21 mouse cellular contexts compared by ENCODE assay signal in genomic region chr19:38029292-38029691, GRCm38 (mm10). TPM values are rescaled to one million over a fixed set of nuclear protein-coding genes. Genes with fewer than 3 reads are reported as not detected.
DNase-seq lines count a peak whose midpoint lies in the region; ATAC-seq and TF ChIP-seq lines count a peak whose summit lies in the region.
"Had no signal": no experiment of that assay in that cellular context is flagged by ENCODE, and none has a peak within 500 bp of the region (broad histone marks: within the 10 kb centered on the region; RNA-seq: fewer than 3 reads in every experiment).

No protein-coding gene starts in this region.

- WGBS in heart, embryonic 16.5 days, result 81% methylated on average over 3 of the region's 3 CpGs
- 77% methylated on average over 3 of the region's 3 CpGs for WGBS in liver, postnatal 0 days (ENCODE audit: insufficient replicate concordance)
- WGBS in intestine, postnatal 0 days, result 67% methylated on average over 3 of the region's 3 CpGs
- WGBS in midbrain, embryonic 16.5 days, result 76% methylated on average over 3 of the region's 3 CpGs

- no peaks in the 10 kb centered on the region for H3K27me3 ChIP-seq in heart, embryonic 16.5 days (ENCODE audit: control insufficient read depth, insufficient read depth, low read length)
- H3K27me3 ChIP-seq in liver, postnatal 0 days (ENCODE audit: insufficient read depth, low read length), result no peaks in the 10 kb centered on the region
- H3K27me3 ChIP-seq in intestine, postnatal 0 days (replicated peaks; ENCODE audit: control insufficient read depth, insufficient read depth, low read length), result no peaks in the 10 kb centered on the region
- no peaks in the 10 kb centered on the region for H3K27me3 ChIP-seq in midbrain, embryonic 16.5 days (ENCODE audit: control insufficient read depth, insufficient read depth, low read depth, low read length)
- H3K27me3 ChIP-seq: forebrain, embryonic 15.5 days; liver, embryonic 15.5 days had no signal

- peak overlapping the region; percentile 30 for H3K27ac ChIP-seq in heart, embryonic 16.5 days (ENCODE audit: low read length)
- peak overlapping the region; percentile 78; the same call in 1 of the 2 replicates for H3K27ac ChIP-seq in liver, postnatal 0 days (ENCODE audit: low read depth)
- peak overlapping the region; percentile 68 for H3K27ac ChIP-seq in bone marrow macrophage, adult 2 months (ENCODE audit: insufficient read depth, low read depth, low read length)
- H3K27ac ChIP-seq in intestine, postnatal 0 days (ENCODE audit: low read depth, low read length), result peak overlapping the region; percentile 2
- no peak overlapping the region for H3K27ac ChIP-seq in midbrain, embryonic 16.5 days (ENCODE audit: low read length)
- H3K27ac ChIP-seq: forebrain, embryonic 15.5 days had no signal

- H3K4me2 ChIP-seq in heart, embryonic 16.5 days (ENCODE audit: low read depth, low read length), result no peak overlapping the region
- no peak overlapping the region for H3K4me2 ChIP-seq in liver, postnatal 0 days (ENCODE audit: low read depth, low read length)
- peak overlapping the region; percentile 3; the same call in 1 of the 2 replicates for H3K4me2 ChIP-seq in intestine, postnatal 0 days (replicated peaks; ENCODE audit: low read depth)
- H3K4me2 ChIP-seq in midbrain, embryonic 16.5 days (ENCODE audit: low read length), result no peak overlapping the region
- H3K4me2 ChIP-seq: forebrain, embryonic 15.5 days; liver, embryonic 15.5 days; midbrain, embryonic 11.5 days had no signal

- no peak for ATAC-seq in heart, embryonic 16.5 days (replicated peaks; ENCODE audit: extremely low read depth, insufficient read depth, low FRiP score)
- ATAC-seq in liver, postnatal 0 days, result no peak
- ATAC-seq in intestine, postnatal 0 days, result no peak
- no peak for ATAC-seq in midbrain, embryonic 16.5 days
- ATAC-seq: forebrain, embryonic 15.5 days; hindbrain, embryonic 16.5 days had no signal

- no peak for TF ChIP-seq CTCF in liver, postnatal 0 days (IDR thresholded peaks at IDR 0.05; ENCODE audit: low read depth)
- TF ChIP-seq CTCF in bone marrow macrophage, adult 2 months (IDR thresholded peaks at IDR 0.05; ENCODE audit: low read depth, low read length), result no peak
- TF ChIP-seq CTCF in intestine, postnatal 0 days (IDR thresholded peaks at IDR 0.05; ENCODE audit: low read depth), result no peak

- H3K4me1 ChIP-seq in heart, embryonic 16.5 days (ENCODE audit: control insufficient read depth, insufficient read depth, low read length), result peaks cover 35% of the 10 kb centered on the region
- H3K4me1 ChIP-seq in liver, postnatal 0 days (ENCODE audit: insufficient read depth), result peaks cover 44% of the 10 kb centered on the region
- peaks cover 71% of the 10 kb centered on the region for H3K4me1 ChIP-seq in bone marrow macrophage, adult 2 months (ENCODE audit: control insufficient read depth, insufficient read depth, low read length)
- peaks cover 20% of the 10 kb centered on the region for H3K4me1 ChIP-seq in intestine, postnatal 0 days (replicated peaks; ENCODE audit: control insufficient read depth, insufficient read depth, low read length)
- 0 out of 2 replicates have a peak, but pooled peaks cover 4% of the 10 kb centered on the region for H3K4me1 ChIP-seq in midbrain, embryonic 16.5 days (ENCODE audit: control insufficient read depth, insufficient read depth, low read length)

- no peak for TF ChIP-seq EP300 in liver, postnatal 0 days (IDR thresholded peaks at IDR 0.05; ENCODE audit: low read depth)

- no peaks in the 10 kb centered on the region for H3K9me3 ChIP-seq in heart, embryonic 16.5 days (replicated peaks; ENCODE audit: control insufficient read depth, low read length)
- H3K9me3 ChIP-seq in liver, postnatal 0 days (ENCODE audit: low read length), result no peaks in the 10 kb centered on the region
- H3K9me3 ChIP-seq in intestine, postnatal 0 days (ENCODE audit: control insufficient read depth), result no peaks in the 10 kb centered on the region
- H3K9me3 ChIP-seq in midbrain, embryonic 16.5 days (replicated peaks; ENCODE audit: control insufficient read depth, low read length, poor library complexity, severe bottlenecking), result no peaks in the 10 kb centered on the region
- H3K9me3 ChIP-seq: forebrain, embryonic 15.5 days; limb, embryonic 10.5 days; liver, embryonic 15.5 days had no signal

- no peak for DNase-seq in heart, postnatal 25 days (ENCODE audit: low spot score)
- no peak for DNase-seq in liver, postnatal 0 days
- DNase-seq in liver, result no peak
- no peak for DNase-seq in gastrocnemius, adult 18-20 months (ENCODE audit: low spot score)
- DNase-seq: B cell, adult 2 months; cerebellum, adult 11 months; cerebellum, postnatal 25 days; retina, postnatal 1 day; thymus, adult 18-20 months had no signal

- H3K4me3 ChIP-seq in heart, embryonic 16.5 days (ENCODE audit: low read length), result no peak overlapping the region
- no peak overlapping the region for H3K4me3 ChIP-seq in liver, postnatal 0 days (ENCODE audit: low read depth, low read length)
- H3K4me3 ChIP-seq in bone marrow macrophage, adult 2 months (ENCODE audit: insufficient read depth, low read length), result 0 out of 2 replicates have a peak overlapping the region, but pooled peaks have one; percentile 13
- no peak overlapping the region for H3K4me3 ChIP-seq in intestine, postnatal 0 days (ENCODE audit: low read depth, low read length)
- no peak overlapping the region for H3K4me3 ChIP-seq in midbrain, embryonic 16.5 days (ENCODE audit: low read depth, low read length)
- H3K4me3 ChIP-seq: erythroblast, embryonic 14.5 days; forebrain, embryonic 15.5 days; limb, embryonic 10.5 days; liver, embryonic 15.5 days had no signal

- no peak overlapping the region for H3K9ac ChIP-seq in heart, embryonic 16.5 days (ENCODE audit: low read length)
- H3K9ac ChIP-seq in liver, postnatal 0 days (replicated peaks), result no peak overlapping the region
- H3K9ac ChIP-seq in intestine, postnatal 0 days (ENCODE audit: low read depth, low read length), result no peak overlapping the region
- H3K9ac ChIP-seq in midbrain, embryonic 16.5 days (ENCODE audit: low read depth, low read length), result no peak overlapping the region
- H3K9ac ChIP-seq: forebrain, embryonic 15.5 days; liver, embryonic 15.5 days had no signal

- H3K36me3 ChIP-seq in heart, embryonic 16.5 days (ENCODE audit: control insufficient read depth, insufficient read depth), result no peaks in the 10 kb centered on the region
- H3K36me3 ChIP-seq in liver, postnatal 0 days (replicated peaks; ENCODE audit: insufficient read depth, low read length), result no peaks in the 10 kb centered on the region
- H3K36me3 ChIP-seq in intestine, postnatal 0 days (ENCODE audit: control insufficient read depth, insufficient read depth), result no peaks in the 10 kb centered on the region
- H3K36me3 ChIP-seq in midbrain, embryonic 16.5 days (ENCODE audit: control insufficient read depth, insufficient read depth, low read length), result no peaks in the 10 kb centered on the region
- H3K36me3 ChIP-seq: forebrain, embryonic 15.5 days; limb, embryonic 10.5 days; liver, embryonic 15.5 days had no signal

- TF ChIP-seq POLR2A in bone marrow macrophage, adult 2 months (IDR thresholded peaks at IDR 0.05; ENCODE audit: borderline replicate concordance, low read depth, low read length), result no peak

- intact Hi-C loops in heart, postnatal 25 days (cut with DNase I), result no loop called here

RNA-seq across cellular contexts. Expression of gene Myof, which starts 14.1 kb away (rescaled TPM):
- 5.5 and 6.7 TPM in 2 replicates for polyA plus RNA-seq in heart, embryonic 16.5 days (2015; fragmentation: Nextera tagmentation; extraction: Ambion mirVana)
- total RNA-seq in heart, postnatal 25 days (2021), result 10 to 100 TPM in 1 of 2 experiments, 1 to 10 TPM in 1; 9.5 to 10.3 TPM
- 1.6 and 1.7 TPM in 2 replicates for polyA plus RNA-seq in liver, postnatal 0 days (2015; fragmentation: Nextera tagmentation; extraction: Ambion mirVana)
- polyA plus RNA-seq in bone marrow macrophage, adult 2 months (2012; ENCODE audit: insufficient read depth, insufficient read length, missing spikeins), result 156 and 160 TPM in 2 replicates
- 5.9 and 6.6 TPM in 2 replicates for polyA plus RNA-seq in intestine, postnatal 0 days (2015; fragmentation: Nextera tagmentation; extraction: Ambion mirVana)
- polyA plus RNA-seq in midbrain, embryonic 16.5 days (2015; fragmentation: Nextera tagmentation; extraction: Ambion mirVana), result 1.4 and 1.9 TPM in 2 replicates
- total RNA-seq in gastrocnemius, adult 18-20 months (2021), result 1 to 10 TPM; 4.1 to 5.3 TPM
- polyA plus RNA-seq: erythroblast, embryonic 14.5 days had no signal

RNA-seq across cellular contexts. Expression of gene Cep55, which starts 25.5 kb away (rescaled TPM):
- 28.5 and 33.5 TPM in 2 replicates for polyA plus RNA-seq in heart, embryonic 16.5 days (2015; fragmentation: Nextera tagmentation; extraction: Ambion mirVana)
- total RNA-seq in heart, postnatal 25 days (2021), result under 1 TPM; 0.50 to 0.78 TPM
- polyA plus RNA-seq in liver, postnatal 0 days (2015; fragmentation: Nextera tagmentation; extraction: Ambion mirVana), result 3.0 and 3.3 TPM in 2 replicates
- 21.0 and 23.2 TPM in 2 replicates for polyA plus RNA-seq in bone marrow macrophage, adult 2 months (2012; ENCODE audit: insufficient read depth, insufficient read length, missing spikeins)
- 7.1 and 8.2 TPM in 2 replicates for polyA plus RNA-seq in intestine, postnatal 0 days (2015; fragmentation: Nextera tagmentation; extraction: Ambion mirVana)
- 2.8 and 4.1 TPM in 2 replicates for polyA plus RNA-seq in midbrain, embryonic 16.5 days (2015; fragmentation: Nextera tagmentation; extraction: Ambion mirVana)
- total RNA-seq in gastrocnemius, adult 18-20 months (2021), result not detected
- total RNA-seq: gastrocnemius, adult 8-10 months; left cerebral cortex, adult 18-20 months had no signal
- polyA plus RNA-seq: erythroblast, embryonic 14.5 days had no signal

Comparison
In these comparisons a context has a peak if more than half of its experiments do, and no peak if none do; other contexts are left out.
1. RNA of gene Myof, which starts 14.1 kb away (polyA plus RNA-seq): 156 to 160 TPM in bone marrow macrophage, adult 2 months; 5.9 to 6.6 TPM in intestine, postnatal 0 days, 5.5 to 6.7 TPM in heart, embryonic 16.5 days, 1.4 to 1.9 TPM in midbrain, embryonic 16.5 days and 1.6 to 1.7 TPM in liver, postnatal 0 days; every median in the first group is over 10 times any median in the second.